Mouse (Mus musculus) E14TG2a.4 (cell line): ENCODE results near the gene Klhl41.

Experiments used
- CTCF ChIP-seq: conservative IDR thresholded peaks from 2 replicates; pipeline ENCODE4 v1.5.1; 2014; ENCODE audit warnings: low read length
- NANOG ChIP-seq: IDR thresholded peaks from 2 replicates; pipeline ENCODE4 v1.6.1; 2014; ENCODE audit warnings: borderline replicate concordance, low read length, mixed read lengths

DNA sequence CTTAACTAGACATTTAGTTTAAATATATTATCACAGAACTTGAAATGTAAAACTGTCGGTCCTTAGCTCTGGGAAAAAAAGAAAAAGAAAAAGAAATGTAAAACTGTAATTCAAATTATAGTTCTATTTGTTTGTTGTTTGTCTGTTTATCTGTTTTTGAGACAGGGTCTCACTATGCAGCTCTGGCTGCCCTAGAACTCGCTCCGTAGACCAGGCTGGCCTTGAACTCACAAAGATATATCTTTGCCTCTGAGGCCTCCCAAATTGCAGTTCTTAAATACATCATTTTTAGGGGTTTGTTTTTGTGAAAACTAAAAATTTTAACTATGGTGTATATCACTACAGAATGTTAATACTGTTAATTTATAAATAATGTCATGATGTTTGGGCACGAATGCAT is 2.3 kb upstream of the Klhl41 start:
- TF ChIP-seq CTCF: no peak
- no peak for TF ChIP-seq NANOG
